Mouse (Mus musculus) CH12F3 (cell line): ENCODE data around the gene Btbd35f2.
"Not testable (repeated sequence)": the region's sequence is repeated elsewhere in the genome, so short reads cannot be mapped to it uniquely, and the experiment has no call there.

Experiments used
- in situ Hi-C: fragments of 300-500 bp; cut with MboI; formaldehyde crosslinking; loops from 2 replicates; pipeline ENCODE4 v1.14.3; 2020; ENCODE audit warnings: low sequenced_read_pairs

Btbd35f2 gene

DNA sequence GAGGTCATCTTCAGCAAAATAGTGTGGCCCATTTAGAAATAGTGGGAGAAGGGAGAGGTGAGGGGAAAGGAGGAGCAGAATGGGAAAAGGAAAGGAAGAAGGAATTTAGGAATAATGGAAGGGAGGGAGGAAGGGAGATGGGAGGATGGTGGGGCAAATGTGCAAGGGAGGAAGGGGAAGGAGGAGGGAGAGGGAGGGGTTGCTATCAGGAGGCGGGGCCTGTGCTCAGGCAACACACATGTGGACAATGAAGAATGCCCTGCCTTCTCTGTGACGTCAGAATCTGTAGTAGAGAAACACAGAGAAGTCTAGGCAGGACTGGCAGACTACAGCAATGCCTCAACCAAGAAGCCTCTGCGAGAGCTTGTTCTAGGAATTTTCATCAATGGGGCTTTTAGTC, at the start of gene Btbd35f2:
Gene Btbd35f2, plus strand, starts transcription at position 301 of the 400 bp plus-strand sequence.
- in situ Hi-C loops, result not testable (repeated sequence)
